Mouse (Mus musculus) frontal cortex, postnatal 10 days (tissue): ENCODE results near the gene Il2ra.
A peak's percentile ranks its signal among the peaks of the same experiment; 100 is the strongest.
"Not testable (repeated sequence)": the region's sequence is repeated elsewhere in the genome, so short reads cannot be mapped to it uniquely, and the experiment has no call there.

ENCODE experiments used
- DNase-seq, 2 experiments: peaks; one replicate each; pipeline ENCODE4 v3.0.0; 2022; ENCODE audit warnings: low spot score in 2 of 2, mixed read lengths in 1 of 2

The Il2ra gene

DNA sequence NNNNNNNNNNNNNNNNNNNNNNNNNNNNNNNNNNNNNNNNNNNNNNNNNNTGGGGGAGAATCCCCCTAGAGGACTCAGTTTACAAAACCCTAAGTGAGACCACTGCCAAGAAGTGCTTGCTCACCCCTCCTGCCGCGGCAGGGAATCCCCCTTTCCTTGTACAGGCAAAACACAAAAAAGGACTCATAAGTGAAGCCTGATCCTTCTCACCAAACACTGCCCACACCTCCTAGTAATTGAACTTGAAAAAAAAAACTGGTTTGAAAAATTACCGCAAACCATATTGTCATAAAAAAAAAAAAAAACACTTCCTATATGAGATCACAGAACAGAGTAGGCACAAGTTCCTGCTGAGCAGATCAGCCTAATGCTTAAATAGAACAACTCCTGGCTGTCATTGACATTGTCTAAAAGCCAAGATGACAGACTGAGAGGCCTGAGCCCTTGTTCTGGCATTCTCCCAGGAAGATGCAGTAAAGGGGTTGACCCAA is at the start of gene Il2ra:
Gene Il2ra, plus strand, starts transcription at position 357 of the 491 bp plus-strand sequence.
- no peak for DNase-seq

DNA sequence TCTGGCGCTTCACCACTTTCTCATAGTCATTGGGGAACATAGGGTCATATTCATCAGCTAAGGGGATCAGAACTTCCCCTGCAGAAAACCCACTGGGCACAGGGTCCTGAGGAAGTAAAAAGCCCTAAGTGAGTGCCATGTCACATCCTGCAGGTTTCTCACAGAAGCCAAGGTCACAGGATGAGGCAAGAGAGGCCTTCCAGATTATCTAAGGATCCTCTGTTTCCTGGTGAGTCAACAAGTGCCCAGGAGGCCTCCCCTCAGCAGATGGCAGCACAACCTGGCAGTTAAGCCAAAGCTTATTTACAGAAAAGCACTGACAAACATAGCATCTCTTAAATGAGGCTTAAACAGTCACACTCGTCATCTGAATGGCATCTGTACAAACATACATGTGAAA is 45.9 kb upstream of the Il2ra start:
- DNase-seq: no peak

DNA sequence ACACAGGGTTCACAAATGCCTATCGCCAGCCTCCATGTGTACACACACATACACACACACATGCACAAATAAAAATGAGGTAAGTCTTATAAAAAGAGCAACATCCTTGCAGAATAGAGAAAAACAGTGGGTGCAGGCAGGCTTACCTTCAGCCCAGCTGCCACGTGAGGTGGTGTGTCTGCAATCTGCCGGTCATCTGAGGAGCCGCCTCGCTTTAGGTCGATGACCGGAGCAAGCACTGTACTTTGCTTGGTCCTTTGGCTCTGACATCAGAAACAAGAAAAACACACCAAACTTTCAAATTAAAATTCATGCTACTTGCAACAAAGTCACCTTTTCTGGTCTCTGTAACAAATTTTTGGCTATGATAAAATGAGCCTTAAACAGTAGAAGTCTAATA is 44.7 kb upstream of the Il2ra start:
- DNase-seq: no peak

DNA sequence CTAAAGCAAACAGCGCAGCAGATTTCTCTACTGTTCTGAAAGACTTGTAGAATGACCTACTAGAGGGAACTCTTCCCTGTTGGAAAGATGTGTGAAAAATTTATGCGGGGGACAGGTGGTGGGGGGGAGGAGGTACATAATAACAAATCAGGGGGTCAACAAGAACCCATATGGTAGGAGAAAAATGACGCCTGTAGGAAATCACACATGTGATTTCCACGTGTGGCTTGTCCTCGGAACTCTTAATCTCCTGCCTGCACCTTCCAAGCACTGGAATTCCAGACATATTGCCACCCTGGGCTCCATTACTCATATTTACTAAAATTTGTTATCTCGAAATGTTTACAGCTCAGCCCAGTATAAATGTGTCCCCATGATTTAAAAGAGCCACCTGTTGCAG is 40.8 kb upstream of the Il2ra start:
- DNase-seq: no peak

DNA sequence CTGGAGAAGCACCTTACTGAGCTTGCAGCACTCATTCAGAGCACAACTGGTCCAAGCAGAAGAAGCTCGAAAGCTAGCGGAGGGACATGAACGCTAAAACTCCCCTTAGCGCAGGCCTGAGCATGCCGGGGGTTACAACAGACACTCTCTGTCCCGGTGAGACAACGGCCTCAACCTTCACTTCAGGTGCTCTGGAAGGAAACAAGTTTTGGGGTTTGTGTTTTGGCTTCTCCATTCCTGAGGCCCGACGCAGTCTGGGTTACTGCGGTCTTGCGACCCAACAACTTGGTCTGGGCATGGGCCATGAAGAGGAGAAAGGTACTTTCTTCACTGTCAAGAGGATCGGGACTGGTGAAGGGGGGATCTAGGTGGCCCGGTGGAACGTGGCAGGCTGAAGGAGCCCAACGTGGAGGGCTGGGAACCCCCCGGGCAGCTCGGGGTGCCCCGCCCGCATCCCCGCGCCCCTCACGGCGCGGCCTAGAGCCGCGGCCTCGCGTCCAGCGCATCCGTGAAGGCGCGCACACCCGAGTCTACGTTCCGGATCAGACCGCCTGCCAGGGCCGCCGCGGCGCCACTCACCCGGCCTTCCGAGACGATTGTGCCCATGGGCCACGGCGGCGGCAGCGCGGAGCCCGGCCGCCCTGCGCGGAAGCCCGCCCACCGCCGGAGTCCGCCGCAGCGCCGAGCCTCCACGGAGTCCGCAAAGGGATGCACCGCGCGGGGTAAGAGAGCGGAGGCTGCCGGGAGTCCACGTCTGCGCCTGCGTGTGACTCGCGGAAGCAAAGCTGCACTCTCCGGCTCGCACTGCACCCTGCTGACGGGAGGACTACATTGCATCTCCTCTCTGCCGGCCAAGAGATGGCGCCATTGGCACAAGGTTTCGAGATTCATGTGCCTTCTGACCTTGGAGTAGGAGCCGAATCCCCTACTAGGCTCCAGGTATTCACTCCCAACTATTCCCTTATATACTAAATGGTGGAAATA is 39.8 kb upstream of the Il2ra start:
- DNase-seq: peak; percentile 86 to 94

DNA sequence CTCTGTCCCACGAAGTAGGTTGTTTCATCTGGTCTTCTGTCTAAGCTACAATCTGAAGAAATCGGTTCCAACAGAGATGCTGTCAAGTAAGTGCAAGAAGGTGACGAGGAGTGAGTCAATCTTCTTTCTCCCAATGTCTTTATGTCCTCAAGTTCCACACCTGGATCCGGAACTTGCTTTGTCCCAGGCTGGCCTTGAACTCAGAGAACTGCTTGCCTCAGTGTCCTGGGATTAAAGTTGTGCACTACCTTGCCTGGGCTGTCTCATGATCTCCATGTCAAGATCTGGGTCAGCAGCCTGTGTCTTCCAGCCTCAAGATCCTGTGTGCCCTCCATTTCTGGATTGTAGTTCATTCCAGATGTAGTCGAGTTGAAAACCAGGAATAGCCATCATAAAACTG is 38.6 kb upstream of the Il2ra start, which contains the start of gene Rbm17:
Gene Rbm17, minus strand, starts transcription at position 101 of the 400 bp plus-strand sequence.
- DNase-seq: no peak

DNA sequence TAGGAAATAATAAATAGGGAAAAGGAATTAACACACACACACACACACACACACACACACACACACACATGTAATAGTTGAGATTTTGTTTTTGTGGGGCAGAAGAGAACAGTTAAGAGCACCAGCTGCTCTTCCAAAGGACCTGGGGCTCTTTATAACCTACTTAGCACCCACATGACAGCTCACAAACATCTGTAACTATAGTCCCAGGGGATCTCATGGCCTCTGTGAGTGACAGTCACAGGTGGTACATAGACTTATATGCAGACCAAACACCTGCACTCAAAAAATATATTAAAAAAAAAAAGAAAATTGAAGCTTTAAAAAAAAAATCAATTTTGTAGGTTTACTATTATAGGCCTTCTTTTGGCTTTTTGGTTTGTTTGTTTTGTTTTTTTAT is 37.7 kb upstream of the Il2ra start:
- no peak for DNase-seq

DNA sequence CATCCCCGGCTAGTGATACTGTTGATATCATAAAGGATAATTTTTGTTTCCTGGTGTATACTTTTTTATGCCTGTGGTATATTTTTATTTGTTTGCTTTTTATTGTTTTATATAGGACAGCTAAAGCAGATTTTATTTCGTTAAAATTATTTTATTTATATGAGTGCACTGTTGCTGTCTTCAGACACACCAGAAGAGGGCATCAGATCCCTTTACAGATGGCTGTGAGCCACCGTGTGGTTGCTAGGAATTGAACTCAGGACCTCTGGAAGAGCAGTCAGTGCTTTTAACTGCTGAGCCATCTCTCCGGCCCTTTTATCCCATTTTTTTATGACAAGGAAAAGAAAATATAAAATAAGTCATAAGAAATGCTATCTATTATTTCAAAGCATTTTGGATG is 35.9 kb upstream of the Il2ra start:
- not testable (repeated sequence) for DNase-seq

DNA sequence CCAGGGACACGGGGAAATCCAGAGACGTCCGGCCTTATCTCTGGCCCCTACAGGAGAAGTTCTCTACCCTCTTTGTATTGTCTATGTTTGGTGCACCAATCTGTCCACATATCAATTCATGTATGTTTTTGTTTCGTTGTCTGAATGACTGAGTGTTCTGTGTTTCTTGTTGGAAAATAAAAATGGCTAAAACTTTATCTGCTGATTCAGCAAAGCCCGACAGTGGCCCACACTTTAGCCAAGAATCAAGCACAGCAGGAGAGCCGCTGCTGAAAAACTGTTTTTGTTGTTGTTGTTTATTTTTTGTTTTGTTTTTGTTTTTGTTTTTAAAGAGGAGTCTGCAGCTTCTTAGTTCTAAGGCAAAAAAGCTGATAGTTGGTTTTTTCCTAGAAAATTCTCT is 29.7 kb upstream of the Il2ra start:
- not testable (repeated sequence) for DNase-seq

DNA sequence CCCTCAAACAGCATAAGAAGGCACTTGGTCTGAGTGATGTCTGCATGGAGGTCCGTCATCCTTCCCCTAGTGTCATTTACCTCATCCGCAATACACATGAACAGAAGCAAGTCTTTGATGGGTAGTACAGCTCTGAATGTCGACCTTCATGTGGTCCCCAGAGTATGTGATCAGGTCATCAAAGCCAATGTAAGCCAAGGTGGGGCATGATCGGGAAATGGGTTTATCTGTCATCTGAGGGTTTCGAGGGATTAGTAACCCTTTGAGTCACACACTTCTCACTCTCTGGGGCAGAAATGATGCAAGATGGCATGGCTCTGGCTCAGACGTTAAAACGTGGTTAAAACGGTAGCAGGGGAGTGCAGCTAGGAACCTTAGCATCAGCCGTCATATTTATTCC is 25.8 kb upstream of the Il2ra start:
- DNase-seq: no peak

DNA sequence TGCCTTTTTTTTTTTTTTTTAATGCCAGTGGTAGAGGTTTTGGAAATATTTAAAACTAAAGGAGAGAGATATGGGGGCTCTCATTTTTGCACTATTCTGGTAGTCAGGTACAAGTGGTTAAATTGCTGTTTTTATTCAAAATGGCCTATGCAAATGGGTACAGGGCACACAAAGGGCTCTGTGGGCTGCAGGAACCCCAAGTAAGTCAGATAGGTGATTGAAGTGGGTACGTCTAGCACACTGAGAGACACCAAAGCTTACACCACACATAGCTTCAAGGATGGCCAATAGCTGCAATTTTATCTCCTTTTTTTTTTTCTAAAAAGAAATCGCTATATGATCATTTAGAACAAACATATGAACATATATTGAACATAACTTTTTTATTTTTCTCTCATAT is 23.0 kb upstream of the Il2ra start:
- DNase-seq: no peak

DNA sequence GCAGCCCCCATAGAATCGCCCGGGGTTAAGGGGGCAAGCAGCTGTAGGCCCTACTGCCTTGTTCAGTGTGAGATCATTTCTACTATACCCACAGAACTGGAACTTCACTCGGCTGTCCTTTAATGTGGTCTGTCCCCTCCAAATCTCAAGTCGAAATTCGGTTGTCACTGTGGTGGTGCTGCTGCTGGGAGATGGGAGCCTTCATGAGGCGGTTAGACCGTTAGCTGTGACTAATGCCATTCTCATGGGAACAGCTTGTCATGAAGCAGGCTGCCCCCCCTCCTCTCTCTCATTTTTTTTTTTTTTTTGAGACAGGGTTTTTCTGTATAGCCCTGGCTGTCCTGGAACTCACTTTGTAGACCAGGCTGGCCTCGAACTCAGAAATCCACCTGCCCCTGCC is 19.4 kb upstream of the Il2ra start:
- no peak for DNase-seq

DNA sequence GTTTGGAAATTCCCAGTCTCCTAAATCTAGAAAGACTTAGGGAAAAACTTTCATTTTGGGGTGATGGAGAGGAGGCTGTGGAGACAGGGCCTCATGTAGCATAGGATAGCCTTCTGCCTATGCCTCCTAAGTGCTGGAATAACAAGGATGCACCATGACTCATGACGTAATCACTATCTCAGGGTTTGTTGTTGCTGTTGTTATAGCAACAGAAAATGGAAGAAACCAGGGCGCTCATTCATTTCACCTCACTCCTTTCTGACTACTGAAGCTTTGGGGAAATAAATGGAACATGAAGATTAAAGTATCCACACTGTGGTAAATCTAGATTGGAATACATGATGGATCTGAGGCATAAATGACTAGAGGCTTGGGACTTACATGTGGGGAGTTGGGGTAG is 18.9 kb upstream of the Il2ra start:
- DNase-seq: no peak

DNA sequence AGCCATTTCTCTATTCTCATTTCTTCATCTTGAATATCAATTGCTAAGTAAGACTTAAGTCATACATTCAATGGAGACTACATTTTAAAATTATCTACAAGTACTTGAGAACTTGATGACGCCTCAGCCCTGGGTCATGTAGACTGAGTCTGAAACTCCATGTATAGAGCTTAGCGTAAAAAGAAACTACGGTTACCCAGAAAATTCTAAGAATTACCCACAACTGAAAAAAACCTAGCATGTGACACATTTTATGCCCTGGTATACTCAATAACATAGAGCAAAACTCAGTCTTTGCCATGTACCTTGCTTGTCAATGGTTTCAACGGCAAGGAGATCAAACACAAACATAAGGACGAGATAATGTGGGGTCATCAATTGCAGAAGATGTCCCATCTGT is 16.7 kb upstream of the Il2ra start, which contains the start of gene Gm17490:
Gene Gm17490, minus strand, starts transcription at position 375 of the 400 bp plus-strand sequence.
- no peak for DNase-seq

DNA sequence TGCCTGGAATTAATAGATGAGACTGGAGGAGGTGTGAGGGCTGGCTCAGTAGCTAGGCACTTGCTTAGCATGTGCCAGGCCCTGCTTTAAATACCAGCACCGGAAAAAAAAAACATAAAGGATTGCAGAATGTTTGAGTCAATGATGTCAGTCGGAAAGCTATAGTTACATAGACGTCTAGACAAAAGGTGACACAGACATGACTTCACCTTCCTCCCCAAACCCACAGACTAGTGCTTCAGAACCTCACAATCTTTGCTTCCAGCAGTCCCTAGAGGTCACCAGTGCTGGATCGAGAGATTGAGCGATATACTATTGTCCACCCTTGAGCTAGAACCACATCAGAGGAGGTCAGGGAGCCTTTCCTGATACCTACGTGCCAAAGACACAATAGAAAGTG is 7.6 kb upstream of the Il2ra start:
- no peak for DNase-seq

DNA sequence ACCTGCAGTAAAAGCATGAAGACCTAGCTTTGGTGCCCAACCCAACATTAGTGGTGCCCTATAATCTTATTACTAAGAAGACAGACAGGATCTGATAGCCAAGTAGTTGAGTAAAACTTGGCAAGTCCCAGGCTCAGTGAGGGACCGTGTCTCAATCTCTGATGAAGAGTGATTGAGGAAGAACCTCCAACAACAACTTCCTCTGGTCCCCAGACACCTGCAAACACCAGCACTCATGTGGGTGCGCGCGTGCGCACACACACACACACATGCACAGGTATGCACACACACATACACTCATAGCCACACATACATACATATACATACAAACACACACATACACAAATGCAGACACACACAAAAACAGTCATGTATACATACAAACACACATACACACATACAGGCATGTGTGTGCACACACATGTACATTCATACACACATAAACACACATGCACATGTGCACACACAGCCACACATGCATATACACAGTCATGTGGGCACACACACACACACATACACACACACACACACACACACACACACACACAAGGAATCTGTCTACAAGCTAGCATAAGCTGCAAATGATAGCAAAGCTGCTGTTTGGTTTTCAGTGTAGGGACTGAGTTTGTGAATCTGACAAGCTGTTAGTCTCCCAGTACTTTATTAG is 7.0 kb upstream of the Il2ra start:
- DNase-seq: no peak

DNA sequence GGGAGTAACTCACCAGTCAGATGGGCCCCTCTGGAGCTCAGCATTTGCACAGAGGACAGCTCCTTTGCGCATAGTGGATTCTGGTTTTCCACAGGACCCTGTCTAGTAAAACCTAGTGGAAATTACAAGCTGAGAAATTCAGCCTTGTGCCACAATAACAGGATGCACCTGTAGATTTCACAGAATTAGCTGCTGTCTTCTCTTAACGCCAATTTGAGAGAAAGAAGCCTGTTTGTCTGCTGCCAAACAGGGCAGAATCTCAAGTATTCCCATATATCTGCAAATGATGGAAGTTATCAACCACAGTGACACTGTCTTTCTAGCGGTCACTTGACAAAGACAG is 6.5 kb upstream of the Il2ra start:
- no peak for DNase-seq

DNA sequence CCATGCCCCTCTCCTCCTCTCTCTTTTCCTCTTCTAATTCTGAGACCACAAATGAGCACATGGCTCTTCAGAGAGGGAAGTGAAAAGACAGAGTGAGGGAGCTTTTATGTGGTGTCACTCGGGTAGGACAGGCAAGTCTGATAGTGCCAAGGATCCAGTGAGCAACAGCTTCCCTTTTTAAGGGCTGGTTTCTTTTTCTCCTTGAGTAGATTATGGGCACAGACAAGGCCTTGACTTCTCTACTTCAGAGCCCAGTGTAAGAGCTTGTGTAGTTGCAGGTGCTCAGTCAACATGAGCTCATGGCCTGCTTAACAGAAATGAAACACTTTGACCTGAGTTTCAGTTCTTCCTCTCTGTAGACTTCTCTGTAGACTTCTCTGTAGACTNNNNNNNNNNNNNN is 5.5 kb upstream of the Il2ra start:
- DNase-seq: no peak

DNA sequence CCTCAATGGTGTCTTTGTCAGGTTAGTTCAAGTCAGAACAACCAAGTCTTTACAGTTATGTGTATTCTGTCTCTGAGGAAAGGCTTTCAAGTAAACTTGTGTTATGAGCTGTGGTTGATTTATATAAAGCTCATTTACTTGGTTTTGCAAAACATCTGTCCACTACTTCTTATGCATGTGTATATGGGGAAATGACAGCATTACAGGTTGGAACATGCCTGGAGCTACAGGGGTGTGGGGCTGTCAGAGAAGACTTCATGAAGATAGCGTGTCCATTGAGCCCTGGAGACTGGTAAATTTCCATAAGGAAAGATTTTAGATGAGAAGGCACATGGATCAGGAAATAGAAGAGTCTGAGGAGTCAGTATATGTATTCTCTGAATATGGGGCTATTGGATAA is 1.4 kb downstream of the Il2ra start:
- no peak for DNase-seq

DNA sequence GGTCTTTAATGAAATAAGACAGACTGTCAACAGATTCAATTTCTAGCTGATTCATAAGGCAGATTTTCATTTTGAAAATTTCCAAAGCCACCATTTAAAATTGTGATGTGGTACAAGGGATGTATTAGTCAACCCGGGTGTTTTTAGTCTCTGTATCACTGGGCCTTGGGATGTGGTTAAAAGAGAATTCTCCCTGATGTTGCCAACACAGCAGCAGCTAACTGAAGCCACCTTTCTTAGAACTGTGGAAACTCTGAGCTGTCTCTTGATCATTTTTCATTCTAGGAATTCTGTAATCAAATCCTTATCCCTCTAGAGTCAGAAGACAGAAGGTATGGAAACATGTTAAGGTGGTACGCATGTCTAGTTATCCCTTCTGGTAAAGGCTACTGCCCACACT is 2.7 kb downstream of the Il2ra start:
- DNase-seq: no peak

DNA sequence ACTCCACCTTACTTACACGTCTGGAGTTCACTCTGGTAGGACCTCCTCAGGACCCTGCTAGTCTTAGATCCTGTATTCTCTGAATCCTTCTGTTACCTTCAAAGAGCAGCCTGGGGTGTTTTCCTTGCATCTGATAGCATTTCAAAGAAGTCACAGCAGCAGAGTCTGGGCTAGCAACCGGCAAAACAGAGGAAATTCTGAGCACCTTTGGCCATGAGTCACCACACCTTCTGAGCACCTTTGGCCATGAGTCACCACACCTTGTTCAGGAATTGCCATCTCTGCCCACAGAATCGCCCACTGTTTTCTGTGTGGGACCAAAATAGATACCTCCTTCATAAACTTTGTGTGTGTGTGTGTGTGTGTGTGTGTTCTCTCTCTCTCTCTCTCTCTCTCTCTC is 8.9 kb downstream of the Il2ra start:
- DNase-seq: no peak

DNA sequence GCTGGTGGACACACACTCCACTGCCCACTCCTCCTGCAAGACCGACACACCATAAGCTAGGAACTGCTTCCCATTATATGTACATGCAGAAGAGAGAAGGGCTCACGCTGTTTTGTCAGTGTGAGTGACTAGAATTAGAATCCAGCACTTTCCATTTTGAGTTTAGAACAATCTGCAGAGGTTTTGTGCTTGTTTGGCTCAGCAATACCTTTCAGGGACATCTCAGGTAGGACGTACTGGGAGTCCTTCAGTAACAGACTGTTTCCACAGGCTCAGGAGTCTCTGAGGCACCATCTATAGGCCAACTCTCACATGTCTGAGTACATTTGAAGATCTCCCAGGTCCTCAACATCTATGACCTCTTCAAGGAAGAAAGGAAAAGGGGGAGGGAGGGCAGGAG is 9.6 kb downstream of the Il2ra start:
- DNase-seq: no peak

DNA sequence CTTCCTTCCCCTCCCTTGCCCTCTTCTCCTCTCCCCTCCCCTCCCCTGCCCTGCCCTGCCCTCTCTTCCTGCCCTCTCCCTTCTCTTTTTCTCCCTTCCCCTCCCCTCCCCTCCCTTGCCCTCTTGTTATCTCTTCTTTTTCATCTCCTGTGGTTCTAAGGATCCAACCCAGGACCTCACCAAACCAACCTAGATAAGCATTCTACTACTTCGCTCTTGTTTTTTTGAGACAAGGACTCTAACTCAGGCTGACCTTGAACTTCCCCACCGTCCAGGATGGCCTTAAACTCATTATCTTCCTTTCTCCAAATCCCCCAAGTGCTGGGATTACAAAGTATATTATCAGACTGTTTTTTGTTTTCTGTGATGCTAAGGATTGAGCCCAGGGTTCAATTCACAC is 10.2 kb downstream of the Il2ra start:
- no peak for DNase-seq
